Mouse (Mus musculus): ENCODE measurements around the gene Ppp1r9a. TPM values are rescaled to one million over a fixed set of nuclear protein-coding genes. Genes with fewer than 3 reads are reported as not detected.

Gene Ppp1r9a
- total and polyA plus RNA-seq, 3 experiments = 0.03 TPM; not detected in 2

DNA sequence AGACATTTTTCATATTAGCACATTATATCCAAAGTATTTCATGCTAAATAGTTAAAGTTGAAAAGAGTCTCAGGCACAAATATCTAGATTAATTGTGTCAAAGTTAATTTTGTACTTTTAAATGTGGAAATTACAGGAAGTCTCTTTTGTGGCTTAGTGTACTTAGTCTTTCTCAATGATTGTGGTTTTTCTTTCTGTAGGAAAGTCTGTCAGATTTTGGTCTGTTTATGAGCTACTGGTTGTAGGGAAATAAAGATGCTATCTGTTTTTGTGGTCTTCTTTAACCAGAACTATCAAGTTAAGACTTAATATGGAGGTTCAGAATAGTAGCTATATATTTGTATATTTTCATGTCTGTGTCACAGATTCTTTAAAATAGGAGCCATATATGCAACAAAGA, 76.2 kb downstream of the Ppp1r9a start:
- Histone ChIP-seq H3K9ac (ENCODE audit: control insufficient read depth, low read depth, low read length, poor library complexity, severe bottlenecking) (no peak overlapping the region), H3K4me1 (ENCODE audit: control insufficient read depth in 1 of 2, insufficient read depth in 2 of 2, low read length in 2 of 2) (no peaks in the 10 kb centered on the region), H3K36me3 (ENCODE audit: control insufficient read depth in 1 of 2, insufficient read depth in 2 of 2, low read length in 2 of 2) (no peaks in the 10 kb centered on the region), H3K27ac (ENCODE audit: control insufficient read depth, low read depth, low read length) (no peak overlapping the region), H3K27me3 (ENCODE audit: control insufficient read depth in 1 of 2, insufficient read depth in 2 of 2, low read length in 2 of 2) (no peaks in the 10 kb centered on the region; a peak in 3 of 4 replicates), H3K79me2 (ENCODE audit: control insufficient read depth, insufficient read depth, low read length, poor library complexity) (no peaks in the 10 kb centered on the region), H3K9me3 (replicated peaks; ENCODE audit: insufficient read depth, low read length) (no peaks in the 10 kb centered on the region), H3K4me3 (ENCODE audit: control insufficient read depth in 1 of 2, insufficient read depth in 1 of 2, low read depth in 2 of 2, low read length in 2 of 2) (no peak overlapping the region)
- TF ChIP-seq NRF1 (IDR thresholded peaks at IDR 0.05; ENCODE audit: insufficient read depth, low read depth, low read length, poor library complexity, severe bottlenecking) (no peak), TBP (IDR thresholded peaks at IDR 0.05; ENCODE audit: low read depth, low read length) (no peak), MYB (IDR thresholded peaks at IDR 0.05; ENCODE audit: low read depth, low read length) (no peak), ZMIZ1 (IDR thresholded peaks at IDR 0.05; ENCODE audit: low read depth, low read length) (no peak)
- DNase-seq (ENCODE audit: low read depth, low spot score) = no peak

DNA sequence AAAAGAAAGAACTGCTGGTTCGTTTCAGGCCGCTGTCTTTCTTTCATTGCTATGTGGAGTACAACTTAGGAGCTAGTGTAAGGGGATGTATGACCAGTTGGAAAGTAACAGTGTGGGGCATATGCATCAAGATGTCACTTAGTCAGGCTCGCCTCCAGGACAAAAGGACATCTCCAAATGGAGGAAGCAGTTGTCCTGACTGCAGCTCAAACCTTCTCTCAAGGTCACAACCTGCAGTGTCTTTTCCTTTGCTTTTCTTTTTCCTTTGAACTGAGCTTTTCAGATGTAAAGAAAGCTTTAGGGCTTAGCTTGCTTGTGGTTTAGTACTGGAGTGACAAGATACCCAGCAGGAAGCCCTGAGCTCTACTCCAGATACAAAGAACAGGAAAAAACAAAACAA, 77.4 kb downstream of the Ppp1r9a start:
- TF ChIP-seq BHLHE40 (IDR thresholded peaks at IDR 0.05; ENCODE audit: borderline replicate concordance, low read depth, low read length) (no peak), MEF2A (IDR thresholded peaks at IDR 0.05; ENCODE audit: extremely low read depth, insufficient replicate concordance, low read depth, low read length, poor library complexity, severe bottlenecking) (no peak), ZC3H11A (IDR thresholded peaks at IDR 0.05; ENCODE audit: low read depth, low read length) (no peak), EP300 (IDR thresholded peaks at IDR 0.05; ENCODE audit: low read depth in 1 of 2, low read length in 2 of 2) (no peak), CHD1 (IDR thresholded peaks at IDR 0.05; ENCODE audit: low read depth, low read length) (no peak), NELFE (IDR thresholded peaks at IDR 0.05; ENCODE audit: low read depth, low read length) (no peak), POLR2AphosphoS2 (IDR thresholded peaks at IDR 0.05; ENCODE audit: low read length) (no peak), GABPA (IDR thresholded peaks at IDR 0.05; ENCODE audit: low read depth, low read length) (no peak), CHD2 (IDR thresholded peaks at IDR 0.05; ENCODE audit: low read length) (no peak), MXI1 (IDR thresholded peaks at IDR 0.05; ENCODE audit: low read depth, low read length) (no peak), USF1 (IDR thresholded peaks at IDR 0.05; ENCODE audit: low read depth, low read length) (no peak), KAT2A (conservative IDR thresholded peaks at IDR 0.05; ENCODE audit: low read depth, low read length) (no peak), POLR2AphosphoS5 (IDR thresholded peaks at IDR 0.05; ENCODE audit: borderline replicate concordance, low read depth, low read length) (no peak), SIN3A (IDR thresholded peaks at IDR 0.05; ENCODE audit: low read length) (no peak), RAD21 (IDR thresholded peaks at IDR 0.05; ENCODE audit: low read depth, low read length) (no peak), E2F4 (IDR thresholded peaks at IDR 0.05; ENCODE audit: borderline replicate concordance, low read depth, low read length) (no peak), TCF12 (IDR thresholded peaks at IDR 0.05; ENCODE audit: low read depth, low read length) (no peak), MAZ (IDR thresholded peaks at IDR 0.05; ENCODE audit: low read depth, low read length) (no peak), UBTF (IDR thresholded peaks at IDR 0.05; ENCODE audit: borderline replicate concordance, insufficient read depth, low read depth, low read length) (no peak)
- Histone ChIP-seq H3K27me3 (ENCODE audit: control insufficient read depth in 1 of 2, insufficient read depth in 2 of 2, low read length in 2 of 2) (no peaks in the 10 kb centered on the region; a peak in 3 of 4 replicates), H3K79me2 (ENCODE audit: control insufficient read depth, insufficient read depth, low read length, poor library complexity) (no peaks in the 10 kb centered on the region), H3K4me1 (ENCODE audit: control insufficient read depth in 1 of 2, insufficient read depth in 2 of 2, low read length in 2 of 2) (no peaks in the 10 kb centered on the region), H3K9me3 (replicated peaks; ENCODE audit: insufficient read depth, low read length) (no peaks in the 10 kb centered on the region), H3K4me3 (ENCODE audit: control insufficient read depth in 1 of 2, insufficient read depth in 1 of 2, low read depth in 2 of 2, low read length in 2 of 2) (no peak overlapping the region), H3K27ac (ENCODE audit: control insufficient read depth, low read depth, low read length) (no peak overlapping the region), H3K9ac (ENCODE audit: control insufficient read depth, low read depth, low read length, poor library complexity, severe bottlenecking) (no peak overlapping the region), H3K36me3 (ENCODE audit: control insufficient read depth in 1 of 2, insufficient read depth in 2 of 2, low read length in 2 of 2) (no peaks in the 10 kb centered on the region)
- no peak for DNase-seq (ENCODE audit: low read depth, low spot score)
